Mouse (Mus musculus) embryonic facial prominence, embryonic 15.5 days (tissue): ENCODE measurements around the gene Heyl. TPM values are rescaled to one million over a fixed set of nuclear protein-coding genes. Genes with fewer than 3 reads are reported as not detected.
"Not testable (repeated sequence)": the region's sequence is repeated elsewhere in the genome, so short reads cannot be mapped to it uniquely, and the experiment has no call there.

ENCODE experiments used
- ATAC-seq: fragments of 200-750 bp; cut with Nextera tagmentation; 2 replicates; pipeline ENCODE4 v1.8.0; 2017; ENCODE audit warnings: low read depth, moderate TSS enrichment; ENCODE audit not compliant: insufficient number of reproducible peaks, low FRiP score, low TSS enrichment
- H3K27ac ChIP-seq: fragments of 300-500 bp; sonication (generic); replicated peaks from 2 replicates; pipeline ENCODE4 v1.5.1; 2015; ENCODE audit warnings: mild to moderate bottlenecking, inconsistent platforms
- H3K27me3 ChIP-seq: fragments of 300-500 bp; sonication (generic); 2 replicates; pipeline ENCODE4 v1.6.1; 2015; ENCODE audit warnings: inconsistent platforms
- H3K36me3 ChIP-seq: fragments of 300-500 bp; sonication (generic); 2 replicates; pipeline ENCODE4 v1.6.1; 2015; ENCODE audit warnings: mild to moderate bottlenecking, inconsistent platforms
- H3K4me1 ChIP-seq: fragments of 300-500 bp; sonication (generic); 2 replicates; pipeline ENCODE4 v1.6.1; 2015; ENCODE audit warnings: inconsistent platforms
- H3K4me2 ChIP-seq: fragments of 300-500 bp; sonication (generic); replicated peaks from 2 replicates; pipeline ENCODE4 v1.6.1; 2015; ENCODE audit warnings: mild to moderate bottlenecking, inconsistent platforms
- H3K4me3 ChIP-seq: fragments of 300-500 bp; sonication (generic); replicated peaks from 2 replicates; pipeline ENCODE4 v1.5.1; 2015; ENCODE audit warnings: mild to moderate bottlenecking, inconsistent platforms
- H3K9ac ChIP-seq: fragments of 300-500 bp; sonication (generic); 2 replicates; pipeline ENCODE4 v1.6.1; 2015; ENCODE audit warnings: inconsistent platforms
- H3K9me3 ChIP-seq: fragments of 300-500 bp; sonication (generic); replicated peaks from 2 replicates; pipeline ENCODE4 v1.6.1; 2016; ENCODE audit warnings: inconsistent platforms
- WGBS: fragments of 180-500 bp; shearing (Covaris S2); methylation state at CpG from one replicate; pipeline ENCODE4 v1.1.7; 2015; 5-methylcytosine and 5-hydroxymethylcytosine counted together
- polyA plus RNA-seq: library from polyadenylated mRNA; unstranded; fragments of >200 nt; fragmentation: Nextera tagmentation; extraction: Ambion mirVana; gene quantifications from 2 replicates; pipeline ENCODE4 v1.2.1, GENCODE M21; 2015

Gene Heyl
- polyA plus RNA-seq, 1 experiment from 2014 or later, result 15.6 TPM

DNA sequence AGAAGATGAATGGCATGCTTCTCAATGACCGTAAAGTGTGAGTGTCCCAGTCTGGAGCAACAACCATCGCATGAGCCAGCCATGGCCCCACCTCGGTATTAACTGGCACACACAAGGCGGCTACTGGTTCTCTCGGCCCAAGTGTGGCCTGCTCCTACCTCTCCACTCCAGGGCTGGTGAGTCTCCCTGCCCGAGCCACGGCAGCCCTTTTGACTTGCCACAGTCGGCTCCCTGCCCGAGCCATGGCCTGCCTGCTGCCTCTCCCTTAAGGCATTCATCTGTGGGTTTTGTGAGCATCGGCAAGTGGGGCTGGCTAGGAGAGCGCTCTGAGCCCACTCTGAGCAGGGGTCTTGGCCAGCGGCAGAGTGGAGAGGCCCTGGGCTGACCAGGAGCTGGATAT lies 55.7 kb downstream of the Heyl start:
- no peaks in the 10 kb centered on the region for H3K9me3 ChIP-seq
- H3K36me3 ChIP-seq, result peaks cover 68% of the 10 kb centered on the region
- no peak overlapping the region for H3K4me2 ChIP-seq
- no peaks in the 10 kb centered on the region for H3K27me3 ChIP-seq
- H3K4me1 ChIP-seq, result peaks cover 26% of the 10 kb centered on the region
- ATAC-seq, result no peak
- no peak overlapping the region for H3K27ac ChIP-seq
- H3K9ac ChIP-seq, result no peak overlapping the region
- no peak overlapping the region for H3K4me3 ChIP-seq
- 77% methylated on average over 12 of the region's 12 CpGs for WGBS

DNA sequence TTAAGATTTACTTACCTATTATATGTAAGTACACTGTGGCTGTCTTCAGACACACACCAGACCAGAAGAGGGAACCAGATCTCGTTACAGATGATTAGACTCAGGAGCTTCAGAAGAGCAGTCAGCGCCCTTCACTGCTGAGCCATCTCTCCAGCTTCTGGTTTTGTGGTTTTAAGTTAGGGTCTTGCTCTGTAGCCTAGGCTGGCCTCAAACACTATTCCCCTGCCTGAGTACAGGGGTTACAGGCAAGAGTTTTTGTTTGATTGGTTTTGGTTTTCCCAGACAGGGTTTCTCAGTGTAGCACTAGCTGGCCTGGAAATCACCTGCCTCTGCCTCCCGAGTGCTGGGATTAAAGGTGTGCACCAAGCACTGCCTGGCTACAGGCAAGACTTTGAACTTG lies 59.0 kb downstream of the Heyl start:
- ATAC-seq, result no peak
- no peaks in the 10 kb centered on the region for H3K9me3 ChIP-seq
- H3K27ac ChIP-seq, result no peak overlapping the region
- no peaks in the 10 kb centered on the region for H3K4me1 ChIP-seq
- peaks cover 92% of the 10 kb centered on the region for H3K36me3 ChIP-seq
- no peaks in the 10 kb centered on the region for H3K27me3 ChIP-seq
- H3K4me2 ChIP-seq, result no peak overlapping the region
- 74% methylated on average over 3 of the region's 3 CpGs for WGBS
- no peak overlapping the region for H3K4me3 ChIP-seq
- H3K9ac ChIP-seq, result no peak overlapping the region

DNA sequence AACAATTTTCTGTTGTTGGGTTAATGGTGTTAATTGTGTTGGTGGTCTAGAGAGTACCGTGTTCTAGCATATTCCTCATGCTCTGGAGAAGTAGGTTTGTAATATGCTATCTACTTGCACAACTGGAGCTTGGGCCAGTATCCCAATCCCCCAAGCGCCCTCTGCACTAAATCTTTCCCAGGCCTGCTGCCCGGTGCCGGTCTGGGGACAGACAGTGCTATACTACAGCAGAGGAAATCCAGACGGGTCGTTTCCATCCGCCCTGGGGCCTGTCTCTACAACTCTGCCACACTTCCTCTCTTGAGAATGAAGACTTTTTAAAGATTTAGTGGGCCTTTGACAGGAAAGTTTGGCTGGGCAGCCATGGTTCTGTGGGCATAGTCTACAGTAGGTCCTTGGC lies 59.6 kb downstream of the Heyl start:
- WGBS, result 58% methylated on average over 7 of the region's 7 CpGs
- Histone ChIP-seq H3K9me3 (no peaks in the 10 kb centered on the region), H3K27ac (no peak overlapping the region), H3K27me3 (no peaks in the 10 kb centered on the region), H3K9ac (no peak overlapping the region), H3K4me2 (no peak overlapping the region), H3K36me3 (peaks cover 93% of the 10 kb centered on the region), H3K4me3 (no peak overlapping the region), H3K4me1 (no peaks in the 10 kb centered on the region)
- ATAC-seq, result no peak

DNA sequence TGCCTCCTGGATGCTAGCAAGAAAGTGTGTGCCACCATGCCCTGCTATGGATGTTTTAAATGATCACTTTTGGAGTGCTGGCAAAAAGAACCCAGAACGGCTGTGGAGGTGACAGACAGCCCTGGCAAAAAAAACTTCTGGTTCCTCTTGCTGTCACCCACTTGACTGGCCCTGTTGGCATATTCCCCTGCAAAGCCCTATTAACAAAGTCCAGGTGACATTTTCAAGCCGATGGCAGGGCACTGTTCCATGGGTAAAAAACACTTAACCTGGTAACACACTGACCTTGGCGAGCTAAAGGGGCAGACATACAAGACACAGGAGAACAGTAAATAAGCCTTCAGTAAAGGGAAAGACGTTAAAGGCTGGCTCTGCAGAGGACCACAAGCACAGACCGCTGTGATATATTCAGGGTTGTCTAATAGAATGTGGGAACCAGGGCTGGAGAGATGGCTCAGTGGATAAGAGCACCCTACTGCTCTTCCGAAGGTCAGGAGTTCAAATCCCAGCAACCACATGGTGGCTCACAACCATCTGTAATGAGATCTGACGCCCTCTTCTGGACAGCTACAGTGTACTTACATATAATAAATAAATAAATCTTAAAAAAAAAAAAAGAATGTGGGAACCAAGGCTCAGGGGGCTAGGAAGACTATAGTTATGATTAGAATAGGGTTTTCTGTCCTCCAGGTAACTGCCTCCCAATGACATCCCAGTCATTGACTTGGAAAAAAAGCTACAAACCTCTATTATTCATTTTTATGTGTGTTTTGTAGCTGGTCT lies 60.5 kb downstream of the Heyl start:
- Histone ChIP-seq H3K27me3 (no peaks in the 10 kb centered on the region), H3K9me3 (no peaks in the 10 kb centered on the region), H3K4me2 (no peak overlapping the region), H3K4me1 (no peaks in the 10 kb centered on the region), H3K4me3 (no peak overlapping the region), H3K9ac (no peak overlapping the region), H3K36me3 (peaks cover 91% of the 10 kb centered on the region), H3K27ac (no peak overlapping the region)
- no peak for ATAC-seq
- WGBS, result 78% methylated on average over 7 of the region's 7 CpGs

DNA sequence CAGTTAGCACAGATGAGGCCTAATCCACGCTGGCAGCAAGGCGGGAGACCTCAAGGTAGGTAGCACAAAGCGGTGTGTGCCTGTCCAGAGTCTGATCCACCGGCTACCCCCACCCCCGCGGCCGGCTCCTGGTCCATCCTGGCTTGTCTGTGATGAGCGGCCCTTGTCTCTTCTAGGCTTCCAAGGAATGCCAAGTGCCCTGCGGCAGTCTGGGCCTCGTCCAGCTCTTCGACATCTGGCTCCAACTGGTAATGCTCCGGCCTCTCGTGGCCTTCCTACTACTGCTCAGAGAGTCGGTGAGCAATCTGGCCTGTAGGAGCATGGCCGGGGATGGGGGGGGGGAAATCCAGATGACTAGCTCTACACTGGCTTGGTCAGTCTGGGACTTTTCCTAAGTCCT lies 61.7 kb downstream of the Heyl start:
- WGBS, result 77% methylated on average over 15 of the region's 15 CpGs
- H3K27ac ChIP-seq, H3K9me3 ChIP-seq, H3K4me1 ChIP-seq, H3K4me2 ChIP-seq, H3K4me3 ChIP-seq, H3K27me3 ChIP-seq, H3K9ac ChIP-seq, ATAC-seq: not testable (repeated sequence)
- peaks cover 91% of the 10 kb centered on the region for H3K36me3 ChIP-seq

DNA sequence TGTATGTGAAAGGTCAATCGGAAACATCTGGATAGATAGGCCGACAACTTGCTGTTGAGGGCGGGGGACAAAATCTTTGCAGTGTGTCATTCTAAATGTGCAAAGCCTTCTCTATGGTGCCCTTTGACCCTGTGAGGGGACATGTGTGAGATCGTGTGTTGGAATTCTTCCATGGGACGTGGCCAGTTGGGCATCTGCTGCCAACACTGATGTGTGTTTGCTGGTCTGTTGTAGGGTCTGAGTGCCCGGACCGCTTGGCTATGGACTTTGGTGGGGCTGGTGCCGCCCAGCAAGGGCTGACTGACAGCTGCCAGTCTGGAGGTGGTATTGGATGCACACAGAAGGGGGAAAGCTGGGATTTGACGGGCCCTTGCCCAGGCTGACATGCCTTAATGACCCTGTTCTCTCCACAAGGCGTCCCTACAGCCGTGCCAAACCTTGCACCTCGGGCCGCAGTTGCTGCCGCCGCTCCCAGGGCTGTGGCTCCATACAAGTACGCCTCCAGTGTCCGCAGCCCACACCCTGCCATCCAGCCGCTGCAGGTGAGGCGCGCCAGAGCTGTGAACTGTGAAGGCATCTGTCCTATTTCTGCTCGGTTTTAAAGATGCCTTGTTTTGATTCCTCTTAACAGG lies 62.3 kb downstream of the Heyl start:
- 87% methylated on average over 21 of the region's 21 CpGs for WGBS
- no peak overlapping the region for H3K27ac ChIP-seq
- no peaks in the 10 kb centered on the region for H3K4me1 ChIP-seq
- no peak overlapping the region for H3K9ac ChIP-seq
- H3K4me3 ChIP-seq, result no peak overlapping the region
- H3K27me3 ChIP-seq, result no peaks in the 10 kb centered on the region
- H3K36me3 ChIP-seq, result peaks cover 96% of the 10 kb centered on the region
- H3K4me2 ChIP-seq, result no peak overlapping the region
- ATAC-seq, result no peak
- no peaks in the 10 kb centered on the region for H3K9me3 ChIP-seq

DNA sequence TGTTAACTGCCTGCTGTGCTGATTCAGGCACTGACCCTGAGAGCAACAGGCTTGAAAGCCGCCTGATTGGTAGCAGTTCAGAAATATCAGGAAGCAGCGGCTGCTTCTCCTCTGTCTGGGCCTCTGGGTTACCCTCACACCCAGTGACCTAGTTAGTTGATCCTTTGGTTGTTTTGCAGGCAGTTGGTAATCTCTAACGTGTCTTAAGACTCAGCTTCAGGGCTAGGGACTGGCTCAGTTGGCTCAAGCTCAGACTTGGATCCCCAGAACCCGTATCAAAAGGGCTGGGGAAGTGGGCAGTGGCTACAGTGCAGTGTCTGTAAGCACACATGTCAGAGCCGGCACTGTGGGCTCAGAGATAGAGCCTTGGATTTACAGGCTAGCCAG lies 62.8 kb downstream of the Heyl start:
- no peak overlapping the region for H3K4me2 ChIP-seq
- no peak overlapping the region for H3K27ac ChIP-seq
- H3K9me3 ChIP-seq, result no peaks in the 10 kb centered on the region
- peaks cover 94% of the 10 kb centered on the region for H3K36me3 ChIP-seq
- no peaks in the 10 kb centered on the region for H3K4me1 ChIP-seq
- no peaks in the 10 kb centered on the region for H3K27me3 ChIP-seq
- H3K9ac ChIP-seq, result no peak overlapping the region
- H3K4me3 ChIP-seq, result no peak overlapping the region
- ATAC-seq, result no peak
- 76% methylated on average over 5 of the region's 5 CpGs for WGBS

DNA sequence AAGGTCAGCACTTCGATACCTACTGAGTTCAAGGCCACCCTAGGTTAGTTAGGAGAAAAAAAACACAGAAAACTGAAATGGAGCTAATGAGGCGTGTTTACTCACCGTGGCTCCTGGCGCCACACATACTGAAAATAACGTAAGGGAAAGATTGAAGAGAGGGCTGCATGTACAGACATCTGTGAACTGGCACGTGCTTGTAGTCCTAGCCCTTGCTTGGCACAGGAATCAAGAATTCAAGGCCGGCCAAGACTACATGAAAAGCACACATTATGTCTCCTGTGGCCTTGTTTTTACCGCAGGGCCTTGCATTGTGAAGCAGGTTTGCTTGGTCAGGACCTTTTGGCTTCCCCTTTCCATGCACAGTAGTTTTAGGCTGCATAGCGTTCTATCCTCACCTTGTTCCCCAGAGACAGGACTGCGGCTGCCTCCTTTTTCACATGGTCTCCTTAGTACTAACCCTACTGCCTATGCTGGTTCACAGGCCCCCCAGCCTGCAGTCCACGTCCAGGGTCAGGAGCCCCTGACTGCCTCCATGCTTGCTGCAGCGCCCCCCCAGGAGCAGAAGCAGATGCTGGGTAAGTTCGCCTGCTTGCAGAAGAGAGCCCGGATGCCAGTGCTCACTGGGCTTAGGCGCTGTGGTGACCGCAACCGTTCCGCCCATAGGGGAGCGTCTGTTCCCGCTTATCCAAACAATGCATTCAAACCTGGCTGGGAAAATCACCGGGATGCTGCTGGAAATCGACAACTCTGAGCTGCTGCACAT lies 64.0 kb downstream of the Heyl start:
- Histone ChIP-seq H3K4me2 (no peak overlapping the region), H3K36me3 (peaks cover 92% of the 10 kb centered on the region), H3K9ac (no peak overlapping the region), H3K27me3 (no peaks in the 10 kb centered on the region), H3K27ac (no peak overlapping the region), H3K9me3 (no peaks in the 10 kb centered on the region), H3K4me3 (no peak overlapping the region), H3K4me1 (no peaks in the 10 kb centered on the region)
- no peak for ATAC-seq
- 88% methylated on average over 22 of the region's 22 CpGs for WGBS

DNA sequence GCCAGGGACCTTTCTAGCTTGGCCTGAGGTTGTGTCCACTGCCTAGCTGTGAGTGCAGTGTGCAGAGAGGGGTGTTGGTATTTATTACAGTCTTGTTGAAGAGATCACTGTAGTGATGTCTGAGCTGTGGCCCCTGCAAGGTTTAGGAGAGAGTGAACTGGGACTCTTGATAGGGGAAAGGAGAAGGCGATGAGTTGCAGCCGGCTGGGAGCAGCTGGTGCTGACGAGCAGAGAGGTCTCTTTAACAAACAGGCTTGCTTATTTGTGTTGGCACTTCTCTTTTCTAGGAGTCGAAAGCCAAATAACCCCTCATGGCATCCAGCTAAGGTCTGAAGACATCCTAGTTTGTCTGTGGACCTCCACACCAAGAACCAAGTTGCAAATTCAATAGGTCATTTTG lies 64.9 kb downstream of the Heyl start:
- Histone ChIP-seq H3K9ac (no peak overlapping the region), H3K9me3 (no peaks in the 10 kb centered on the region), H3K27me3 (no peaks in the 10 kb centered on the region), H3K4me1 (no peaks in the 10 kb centered on the region), H3K4me3 (no peak overlapping the region), H3K27ac (no peak overlapping the region), H3K4me2 (no peak overlapping the region), H3K36me3 (peaks cover 92% of the 10 kb centered on the region)
- ATAC-seq, result no peak
- 86% methylated on average over 4 of the region's 4 CpGs for WGBS

DNA sequence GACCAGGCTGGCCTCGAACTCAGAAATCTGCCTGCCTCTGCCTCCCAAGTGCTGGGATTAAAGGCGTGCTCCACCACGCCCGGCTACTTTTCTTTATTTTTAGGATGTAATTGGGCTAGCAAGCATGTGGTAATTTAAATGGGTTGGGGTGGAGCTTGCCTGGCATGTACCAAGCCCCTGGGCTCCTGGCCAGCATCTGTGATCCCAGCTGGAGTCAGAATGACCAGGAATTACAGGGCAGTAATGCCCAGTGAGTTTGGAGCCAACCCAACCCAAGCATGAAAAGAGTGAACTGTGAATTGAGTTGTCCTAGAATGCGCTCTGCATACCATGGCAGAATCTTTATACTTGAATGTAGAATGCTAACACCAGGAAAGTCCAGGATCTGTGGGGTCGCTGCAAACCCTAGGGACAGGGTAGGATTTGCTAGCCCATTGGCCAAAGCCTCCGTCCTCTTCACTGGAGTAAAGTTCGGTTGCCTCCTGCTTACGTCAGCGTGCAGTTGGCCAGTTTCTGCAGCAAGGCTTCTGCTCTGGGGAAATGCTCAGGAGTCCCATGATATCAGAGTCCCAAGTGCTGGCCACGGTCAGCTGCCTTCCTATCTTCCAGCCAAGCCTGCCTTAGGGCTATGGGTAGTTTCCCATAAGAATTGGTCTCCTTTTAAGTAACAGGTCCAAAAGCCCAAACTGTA lies 65.8 kb downstream of the Heyl start:
- H3K9me3 ChIP-seq, result no peaks in the 10 kb centered on the region
- H3K27ac ChIP-seq, result no peak overlapping the region
- no peak for ATAC-seq
- peaks cover 90% of the 10 kb centered on the region for H3K36me3 ChIP-seq
- no peak overlapping the region for H3K4me3 ChIP-seq
- WGBS, result 92% methylated on average over 11 of the region's 11 CpGs
- no peaks in the 10 kb centered on the region for H3K4me1 ChIP-seq
- no peak overlapping the region for H3K9ac ChIP-seq
- H3K27me3 ChIP-seq, result no peaks in the 10 kb centered on the region
- no peak overlapping the region for H3K4me2 ChIP-seq
